Mouse (Mus musculus) small intestine, adult 2 months (tissue): ENCODE results near the gene Prss29. TPM values are rescaled to one million over a fixed set of nuclear protein-coding genes. Genes with fewer than 3 reads are reported as not detected.

Source experiments
- H3K27ac ChIP-seq: fragments of 200-500 bp; 2 replicates; pipeline ENCODE4 v1.5.1; 2012; ENCODE audit warnings: low read depth, low read length, control low read depth, inconsistent platforms; ENCODE audit not compliant: insufficient read depth
- H3K27me3 ChIP-seq: fragments of 200-500 bp; 2 replicates; pipeline ENCODE4 v1.6.1; 2012; ENCODE audit warnings: mild to moderate bottlenecking, moderate library complexity, low read length, inconsistent platforms; ENCODE audit not compliant: control insufficient read depth, insufficient read depth
- H3K36me3 ChIP-seq: fragments of 200-500 bp; 2 replicates; pipeline ENCODE4 v1.6.1; 2012; ENCODE audit warnings: mild to moderate bottlenecking, low read length, control low read depth, inconsistent platforms; ENCODE audit not compliant: control insufficient read depth, insufficient read depth
- H3K4me1 ChIP-seq: fragments of 200-500 bp; 2 replicates; pipeline ENCODE4 v1.6.1; 2012; ENCODE audit warnings: low read length, inconsistent platforms, mixed read lengths; ENCODE audit not compliant: control insufficient read depth, insufficient read depth, insufficient read length
- H3K4me3 ChIP-seq: fragments of 200-500 bp; 2 replicates; pipeline ENCODE4 v1.5.1; 2012; ENCODE audit warnings: low read depth, mild to moderate bottlenecking, control low read depth, inconsistent platforms, low read length, moderate library complexity
- CTCF ChIP-seq: fragments of 200-500 bp; IDR thresholded peaks from 2 replicates; pipeline ENCODE4 v1.5.1; 2012; ENCODE audit warnings: low read depth, mild to moderate bottlenecking, control low read depth, inconsistent platforms, low read length, moderate library complexity, mixed read lengths; ENCODE audit not compliant: insufficient replicate concordance, insufficient read length; ENCODE audit errors: extremely low read depth
- POLR2A ChIP-seq: fragments of 200-500 bp; IDR thresholded peaks from 2 replicates; pipeline ENCODE4 v1.6.1; 2012; ENCODE audit warnings: low read depth, mild to moderate bottlenecking, control low read depth, inconsistent platforms, low read length, moderate library complexity
- WGBS: fragments of 180-500 bp; shearing (Covaris S2); methylation state at CpG from one replicate; pipeline ENCODE4 v1.1.7; 2018; 5-methylcytosine and 5-hydroxymethylcytosine counted together
- polyA plus RNA-seq: library from polyadenylated mRNA; depleted of rRNA; stranded (reverse); fragments of >200 nt; gene quantifications from 2 replicates; pipeline ENCODE4 v1.2.3, GENCODE M21; 2012

Gene Prss29
- polyA plus RNA-seq, 1 experiment, result not detected

GRCm38 (mm10) chr17:25298094-25298493 is 20.4 kb upstream of the Prss29 start, which contains the start of gene Prss34:
Gene Prss34 (plus strand): TSS chr17:25298394.
- no peaks in the 10 kb centered on the region for H3K27me3 ChIP-seq

GRCm38 (mm10) chr17:25308346-25308745 is 10.1 kb upstream of the Prss29 start, which contains the start of gene Prss28:
Gene Prss28 (plus strand): TSS chr17:25308646.
- WGBS, result 55% methylated on average over 4 of the region's 4 CpGs
- no peaks in the 10 kb centered on the region for H3K4me1 ChIP-seq
- H3K36me3 ChIP-seq, result no peaks in the 10 kb centered on the region
- no peak within 1 kb of the TSS for H3K4me3 ChIP-seq
- no peak within 1 kb of the TSS for H3K27ac ChIP-seq
- H3K27me3 ChIP-seq, result no peaks in the 10 kb centered on the region
- TF ChIP-seq CTCF (no peak), POLR2A (no peak)

More at GRCm38 (mm10) chr17:25298094-25298493, 20.4 kb upstream of the Prss29 start, which contains the start of gene Prss34:
- TF ChIP-seq POLR2A (no peak), CTCF (no peak)
- Histone ChIP-seq H3K27ac (no peak within 1 kb of the TSS), H3K4me1 (no peaks in the 10 kb centered on the region), H3K4me3 (no peak within 1 kb of the TSS), H3K36me3 (no peaks in the 10 kb centered on the region)
- WGBS, result 68% methylated on average over 5 of the region's 5 CpGs

GRCm38 (mm10) chr17:25320819-25321218 is 2.4 kb downstream of the Prss29 start:
- no peaks in the 10 kb centered on the region for H3K36me3 ChIP-seq
- 83% methylated on average over 8 of the region's 8 CpGs for whole genome bisulfite sequencing
- no peak for TF ChIP-seq CTCF
- TF ChIP-seq POLR2A, result no peak
- peaks cover 2% of the 10 kb centered on the region; the same call in 1 of the 2 replicates for H3K27me3 ChIP-seq
- H3K4me3 ChIP-seq, result no peak overlapping the region
- no peaks in the 10 kb centered on the region for H3K4me1 ChIP-seq
- H3K27ac ChIP-seq, result no peak overlapping the region

- peaks cover 2% of the 10 kb centered on the region; the same call in 1 of the 2 replicates for H3K27me3 ChIP-seq
- H3K27ac ChIP-seq, result no peak overlapping the region
- no peaks in the 10 kb centered on the region for H3K4me1 ChIP-seq
- WGBS, result 3% methylated on average over 2 of the region's 2 CpGs
- no peaks in the 10 kb centered on the region for H3K36me3 ChIP-seq
- H3K4me3 ChIP-seq, result no peak overlapping the region
- TF ChIP-seq CTCF (no peak), POLR2A (no peak)
Observed at GRCm38 (mm10) chr17:25322930-25323329, 4.5 kb downstream of the Prss29 start.

- Histone ChIP-seq H3K36me3 (no peaks in the 10 kb centered on the region), H3K4me1 (no peaks in the 10 kb centered on the region), H3K27ac (no peak overlapping the region), H3K27me3 (no peaks in the 10 kb centered on the region), H3K4me3 (no peak overlapping the region)
- TF ChIP-seq POLR2A (no peak), CTCF (no peak)
- WGBS, result 59% methylated on average over 9 of the region's 9 CpGs
Observed at GRCm38 (mm10) chr17:25332321-25332720, 13.9 kb downstream of the Prss29 start.

- Histone ChIP-seq H3K36me3 (no peaks in the 10 kb centered on the region), H3K4me1 (no peaks in the 10 kb centered on the region), H3K4me3 (no peak overlapping the region), H3K27me3 (no peaks in the 10 kb centered on the region), H3K27ac (no peak overlapping the region)
- no peak for TF ChIP-seq POLR2A
- peak; percentile 77; the same call in 1 of the 2 replicates for TF ChIP-seq CTCF
- WGBS, result 3% methylated on average over 8 of the region's 8 CpGs
Observed at GRCm38 (mm10) chr17:25333943-25334342, 15.5 kb downstream of the Prss29 start.

GRCm38 (mm10) chr17:25338218-25338617 is 19.8 kb downstream of the Prss29 start:
- WGBS, result 70% methylated on average over 4 of the region's 4 CpGs
- no peak overlapping the region for H3K4me3 ChIP-seq

More at GRCm38 (mm10) chr17:25338218-25338617, 19.8 kb downstream of the Prss29 start:
- Histone ChIP-seq H3K36me3 (no peaks in the 10 kb centered on the region), H3K4me1 (no peaks in the 10 kb centered on the region), H3K27me3 (no peaks in the 10 kb centered on the region), H3K27ac (no peak overlapping the region)
- TF ChIP-seq POLR2A, result no peak
- no peak for TF ChIP-seq CTCF
